Mouse (Mus musculus): ENCODE measurements around the gene Them5.

- no peak for TF ChIP-seq POLR2A (IDR thresholded peaks at IDR 0.05; ENCODE audit: insufficient read depth, low read depth, low read length)
- no peak for TF ChIP-seq CTCF (IDR thresholded peaks at IDR 0.05; ENCODE audit: insufficient read depth, low read depth, low read length)
These were observed 38.1 kb downstream of the Them5 start for GRCm38 (mm10) chr3:94379831-94380510.
